Mouse (Mus musculus): ENCODE measurements at regions not wholly inside any gene's neighbourhood (a gene's known extent, or its start where the extent isn't known, plus 50 kb on each side); places are given as distances from the start of the nearest gene placed in this dataset.

DNA sequence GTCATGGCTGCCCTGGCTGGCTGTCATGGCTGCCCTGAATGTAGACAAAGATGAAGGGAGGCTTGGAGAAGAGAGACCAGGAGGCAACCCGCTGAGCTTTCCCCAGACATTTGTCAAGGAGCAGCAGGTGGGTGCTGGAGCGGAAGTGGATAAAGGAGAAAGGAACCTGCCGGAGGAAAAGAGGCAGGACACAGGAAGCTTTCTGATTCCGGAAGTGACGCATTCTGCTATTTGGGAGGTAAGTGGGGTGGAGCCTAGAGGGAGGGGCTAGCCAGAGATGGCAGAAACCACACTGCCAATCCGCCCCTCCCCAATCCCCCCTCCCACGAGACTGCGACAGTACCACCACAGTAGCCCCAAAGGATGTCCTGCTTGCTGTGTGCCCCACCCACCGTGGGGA is 80.1 kb downstream of the Gm572 start:
- H3K36me3 ChIP-seq (ENCODE audit: control insufficient read depth, insufficient read depth, low read length), result no peaks in the 10 kb centered on the region
- H3K27me3 ChIP-seq (replicated peaks; ENCODE audit: control insufficient read depth, insufficient read depth, low read length), result no peaks in the 10 kb centered on the region; the same call in 1 of the 2 replicates
- 82% methylated on average over 9 of the region's 9 CpGs for WGBS
- no peaks in the 10 kb centered on the region for H3K9me3 ChIP-seq (ENCODE audit: control insufficient read depth, low read length)
- no peak for ATAC-seq (ENCODE audit: low read depth)
- peaks cover 6% of the 10 kb centered on the region; the same call in 1 of the 2 replicates for H3K4me1 ChIP-seq (ENCODE audit: control insufficient read depth, insufficient read depth, low read length)
- no peak for DNase-seq (ENCODE audit: low spot score)
- no peak overlapping the region for H3K27ac ChIP-seq (replicated peaks; ENCODE audit: low read depth, low read length)
- no peak overlapping the region for H3K9ac ChIP-seq (ENCODE audit: low read depth, low read length)
- no peak overlapping the region for H3K4me2 ChIP-seq (ENCODE audit: low read depth, low read length)
- no peak overlapping the region for H3K4me3 ChIP-seq (ENCODE audit: low read depth, low read length)

GRCm38 (mm10) chr4:148723934-148724719 is 80.1 kb upstream of the Casz1 start:
- peak; percentile 12 for DNase-seq (ENCODE audit: low spot score)
- Histone ChIP-seq H3K27me3 (replicated peaks; ENCODE audit: control insufficient read depth, insufficient read depth, low read length) (no peaks in the 10 kb centered on the region; the same call in 1 of the 2 replicates), H3K9ac (ENCODE audit: low read depth, low read length) (peak overlapping the region; percentile 46; the same call in 1 of the 2 replicates), H3K4me2 (ENCODE audit: low read depth, low read length) (peak overlapping the region; percentile 71), H3K27ac (replicated peaks; ENCODE audit: low read depth, low read length) (no peak overlapping the region), H3K4me1 (ENCODE audit: control insufficient read depth, insufficient read depth, low read length) (peaks cover 6% of the 10 kb centered on the region; the same call in 1 of the 2 replicates), H3K36me3 (ENCODE audit: control insufficient read depth, insufficient read depth, low read length) (no peaks in the 10 kb centered on the region), H3K4me3 (ENCODE audit: low read depth, low read length) (peak overlapping the region; percentile 38), H3K9me3 (ENCODE audit: control insufficient read depth, low read length) (no peaks in the 10 kb centered on the region)
- peak; percentile 64 for ATAC-seq (ENCODE audit: low read depth)
- WGBS, result 14% methylated on average over 8 of the region's 39 CpGs

DNA sequence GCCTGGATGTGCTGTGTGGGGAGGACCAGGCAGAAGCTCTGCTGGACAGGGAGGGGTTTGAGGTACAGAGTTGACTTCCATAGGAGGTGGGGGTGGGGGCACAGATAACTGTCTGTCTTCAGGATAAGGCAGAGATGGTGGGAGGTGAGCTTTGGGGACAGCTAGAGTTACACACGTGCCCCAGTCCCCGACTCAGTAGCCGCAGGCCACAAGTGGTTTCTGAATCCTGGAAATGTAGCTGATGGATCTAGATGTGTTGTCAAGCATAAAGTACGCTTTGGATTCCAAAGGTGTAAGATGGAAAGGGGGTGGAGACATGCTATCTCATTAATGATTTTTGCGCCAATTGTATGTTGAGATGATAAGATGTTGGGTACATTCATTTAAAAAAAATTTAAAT is 75.4 kb upstream of the Casz1 start:
- Histone ChIP-seq H3K27ac (replicated peaks; ENCODE audit: low read depth, low read length) (no peak overlapping the region), H3K4me3 (ENCODE audit: low read depth, low read length) (no peak overlapping the region), H3K9me3 (ENCODE audit: control insufficient read depth, low read length) (no peaks in the 10 kb centered on the region), H3K27me3 (replicated peaks; ENCODE audit: control insufficient read depth, insufficient read depth, low read length) (no peaks in the 10 kb centered on the region), H3K4me1 (ENCODE audit: control insufficient read depth, insufficient read depth, low read length) (peaks cover 6% of the 10 kb centered on the region; the same call in 1 of the 2 replicates), H3K4me2 (ENCODE audit: low read depth, low read length) (no peak overlapping the region), H3K36me3 (ENCODE audit: control insufficient read depth, insufficient read depth, low read length) (no peaks in the 10 kb centered on the region), H3K9ac (ENCODE audit: low read depth, low read length) (no peak overlapping the region)
- DNase-seq (ENCODE audit: low spot score), result no peak
- no peak for ATAC-seq (ENCODE audit: low read depth)
- 82% methylated on average over 5 of the region's 5 CpGs for WGBS

- WGBS, result 58% methylated on average over 3 of the region's 3 CpGs
- ATAC-seq (ENCODE audit: low read depth), result no peak
- no peaks in the 10 kb centered on the region for H3K36me3 ChIP-seq (ENCODE audit: control insufficient read depth, insufficient read depth, low read length)
Observed at GRCm38 (mm10) chr4:148731586-148731985, 72.6 kb upstream of the Casz1 start.

GRCm38 (mm10) chr4:148734061-148734460 is 70.2 kb upstream of the Casz1 start:
- H3K9ac ChIP-seq (ENCODE audit: low read depth, low read length), result no peak overlapping the region
- no peak overlapping the region for H3K4me2 ChIP-seq (ENCODE audit: low read depth, low read length)
- ATAC-seq (ENCODE audit: low read depth) (peak; percentile 53; the same call in 1 of the 2 replicates), DNase-seq (ENCODE audit: low spot score) (no peak)
- 71% methylated on average over 9 of the region's 9 CpGs for WGBS
- H3K9me3 ChIP-seq (ENCODE audit: control insufficient read depth, low read length), result no peaks in the 10 kb centered on the region
- H3K27me3 ChIP-seq (replicated peaks; ENCODE audit: control insufficient read depth, insufficient read depth, low read length), result no peaks in the 10 kb centered on the region; the same call in 1 of the 2 replicates
- no peaks in the 10 kb centered on the region for H3K36me3 ChIP-seq (ENCODE audit: control insufficient read depth, insufficient read depth, low read length)
- H3K4me3 ChIP-seq (ENCODE audit: low read depth, low read length), result no peak overlapping the region
- no peak overlapping the region for H3K27ac ChIP-seq (replicated peaks; ENCODE audit: low read depth, low read length)
- H3K4me1 ChIP-seq (ENCODE audit: control insufficient read depth, insufficient read depth, low read length), result no peaks in the 10 kb centered on the region

More at GRCm38 (mm10) chr4:148731586-148731985, 72.6 kb upstream of the Casz1 start:
- H3K4me3 ChIP-seq (ENCODE audit: low read depth, low read length), result no peak overlapping the region
- no peak overlapping the region for H3K4me2 ChIP-seq (ENCODE audit: low read depth, low read length)
- no peaks in the 10 kb centered on the region for H3K4me1 ChIP-seq (ENCODE audit: control insufficient read depth, insufficient read depth, low read length)
- no peaks in the 10 kb centered on the region; the same call in 1 of the 2 replicates for H3K27me3 ChIP-seq (replicated peaks; ENCODE audit: control insufficient read depth, insufficient read depth, low read length)
- H3K9ac ChIP-seq (ENCODE audit: low read depth, low read length), result no peak overlapping the region
- no peaks in the 10 kb centered on the region for H3K9me3 ChIP-seq (ENCODE audit: control insufficient read depth, low read length)
- H3K27ac ChIP-seq (replicated peaks; ENCODE audit: low read depth, low read length), result no peak overlapping the region
- no peak for DNase-seq (ENCODE audit: low spot score)

DNA sequence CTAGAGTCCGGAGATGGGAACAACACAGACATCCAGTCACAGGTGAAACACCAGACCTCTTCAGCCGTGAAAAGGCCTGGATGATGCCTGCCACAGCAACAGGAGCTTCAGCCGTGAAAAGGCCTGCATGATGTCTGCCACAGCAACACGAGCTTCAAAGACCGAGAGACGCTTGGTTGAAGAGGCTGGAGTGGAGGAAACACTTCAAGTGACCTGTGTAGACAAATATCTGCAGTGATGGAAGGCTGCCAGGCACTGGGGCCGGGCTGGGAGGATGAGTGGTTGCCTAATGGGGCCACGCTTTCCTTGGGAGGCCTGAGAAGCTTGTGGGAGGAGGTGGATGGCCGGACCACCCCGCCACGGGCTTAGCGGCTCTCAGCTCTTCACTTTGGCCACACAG is 69.7 kb upstream of the Casz1 start:
- Histone ChIP-seq H3K9ac (ENCODE audit: low read depth, low read length) (0 out of 2 replicates have a peak overlapping the region, but pooled peaks have one; percentile 1), H3K27ac (replicated peaks; ENCODE audit: low read depth, low read length) (no peak overlapping the region)
- no peak for ATAC-seq (ENCODE audit: low read depth)

GRCm38 (mm10) chr4:148738601-148739530 is 65.4 kb upstream of the Casz1 start:
- DNase-seq (ENCODE audit: low spot score) (no peak), ATAC-seq (ENCODE audit: low read depth) (no peak)
- peaks cover 6% of the 10 kb centered on the region; the same call in 1 of the 2 replicates for H3K4me1 ChIP-seq (ENCODE audit: control insufficient read depth, insufficient read depth, low read length)
- H3K4me2 ChIP-seq (ENCODE audit: low read depth, low read length), result no peak overlapping the region
- peaks cover 30% of the 10 kb centered on the region for H3K27me3 ChIP-seq (replicated peaks; ENCODE audit: control insufficient read depth, insufficient read depth, low read length)
- no peaks in the 10 kb centered on the region for H3K9me3 ChIP-seq (ENCODE audit: control insufficient read depth, low read length)
- no peaks in the 10 kb centered on the region for H3K36me3 ChIP-seq (ENCODE audit: control insufficient read depth, insufficient read depth, low read length)
- no peak overlapping the region for H3K27ac ChIP-seq (replicated peaks; ENCODE audit: low read depth, low read length)
- WGBS, result 29% methylated on average over 13 of the region's 13 CpGs
- no peak overlapping the region for H3K4me3 ChIP-seq (ENCODE audit: low read depth, low read length)
- no peak overlapping the region for H3K9ac ChIP-seq (ENCODE audit: low read depth, low read length)

More for the DNA sequence above, 69.7 kb upstream of the Casz1 start:
- Histone ChIP-seq H3K36me3 (ENCODE audit: control insufficient read depth, insufficient read depth, low read length) (no peaks in the 10 kb centered on the region), H3K4me3 (ENCODE audit: low read depth, low read length) (no peak overlapping the region), H3K9me3 (ENCODE audit: control insufficient read depth, low read length) (no peaks in the 10 kb centered on the region), H3K27me3 (replicated peaks; ENCODE audit: control insufficient read depth, insufficient read depth, low read length) (peaks cover 4% of the 10 kb centered on the region), H3K4me1 (ENCODE audit: control insufficient read depth, insufficient read depth, low read length) (no peaks in the 10 kb centered on the region), H3K4me2 (ENCODE audit: low read depth, low read length) (no peak overlapping the region)
- DNase-seq (ENCODE audit: low spot score), result no peak
- WGBS, result 50% methylated on average over 7 of the region's 12 CpGs

GRCm38 (mm10) chr4:148742549-148743413 is 61.4 kb upstream of the Casz1 start:
- H3K4me2 ChIP-seq (ENCODE audit: low read depth, low read length), result peak overlapping the region; percentile 95
- peak overlapping the region; percentile 49 for H3K4me3 ChIP-seq (ENCODE audit: low read depth, low read length)
- peaks cover 6% of the 10 kb centered on the region; the same call in 1 of the 2 replicates for H3K4me1 ChIP-seq (ENCODE audit: control insufficient read depth, insufficient read depth, low read length)
- H3K27ac ChIP-seq (replicated peaks; ENCODE audit: low read depth, low read length), result no peak overlapping the region
- ATAC-seq (ENCODE audit: low read depth) (peak; percentile 72), DNase-seq (ENCODE audit: low spot score) (peak; percentile 69)
- no peaks in the 10 kb centered on the region for H3K9me3 ChIP-seq (ENCODE audit: control insufficient read depth, low read length)
- peak overlapping the region; percentile 60 for H3K9ac ChIP-seq (ENCODE audit: low read depth, low read length)
- H3K27me3 ChIP-seq (replicated peaks; ENCODE audit: control insufficient read depth, insufficient read depth, low read length), result peaks cover 39% of the 10 kb centered on the region
- no peaks in the 10 kb centered on the region for H3K36me3 ChIP-seq (ENCODE audit: control insufficient read depth, insufficient read depth, low read length)
- 7% methylated on average over 33 of the region's 65 CpGs for WGBS
